Mouse (Mus musculus): Measurements from ENCODE around the gene Gm20388.
A peak's percentile ranks its signal among the peaks of the same experiment; 100 is the strongest.

Gm20388 gene

GRCm38 (mm10) chr8:123292785-123293184 lies 3382.1 kb downstream of the Gm20388 start:
- no peak for DNase-seq (ENCODE audit: low spot score in 2 of 2)

GRCm38 (mm10) chr8:123298301-123298700 lies 3387.7 kb downstream of the Gm20388 start:
- no peak for DNase-seq (ENCODE audit: low spot score in 2 of 2)

- DNase-seq (ENCODE audit: low spot score in 2 of 2) = no peak
Measured at GRCm38 (mm10) chr8:123308738-123309137, 3398.1 kb downstream of the Gm20388 start.

- DNase-seq (ENCODE audit: low spot score in 2 of 2) = no peak
Measured at GRCm38 (mm10) chr8:123317781-123318466, 3407.3 kb downstream of the Gm20388 start.

GRCm38 (mm10) chr8:123318467-123318911 lies 3407.8 kb downstream of the Gm20388 start, which contains the start of gene Fanca:
TSS of gene Fanca (minus strand) at chr8:123318576.
- peak; percentile 88 to 90 for DNase-seq (ENCODE audit: low spot score in 2 of 2)

GRCm38 (mm10) chr8:123319522-123320164 lies 3409.0 kb downstream of the Gm20388 start:
- no peak for DNase-seq (ENCODE audit: low spot score in 2 of 2)

- DNase-seq (ENCODE audit: low spot score in 2 of 2) = no peak
Measured at GRCm38 (mm10) chr8:123328552-123328951, 3417.9 kb downstream of the Gm20388 start.

GRCm38 (mm10) chr8:123329350-123329749 lies 3418.7 kb downstream of the Gm20388 start:
- DNase-seq (ENCODE audit: low spot score in 2 of 2) = no peak

- DNase-seq (ENCODE audit: low spot score in 2 of 2) = no peak
Measured at GRCm38 (mm10) chr8:123329961-123330360, 3419.3 kb downstream of the Gm20388 start.

GRCm38 (mm10) chr8:123330701-123331100 lies 3420.1 kb downstream of the Gm20388 start:
- no peak for DNase-seq (ENCODE audit: low spot score in 2 of 2)

GRCm38 (mm10) chr8:123331301-123331700 lies 3420.7 kb downstream of the Gm20388 start:
- no peak for DNase-seq (ENCODE audit: low spot score in 2 of 2)

GRCm38 (mm10) chr8:123331810-123332209 lies 3421.2 kb downstream of the Gm20388 start:
- no peak for DNase-seq (ENCODE audit: low spot score in 2 of 2)

- peak; percentile 48 to 53 for DNase-seq (ENCODE audit: low spot score in 2 of 2)
Measured at GRCm38 (mm10) chr8:123332262-123333090, 3421.8 kb downstream of the Gm20388 start, which contains the start of gene Spire2. TSS of gene Spire2 (plus strand) at chr8:123332713.

GRCm38 (mm10) chr8:123333091-123333587 lies 3422.5 kb downstream of the Gm20388 start:
- DNase-seq (ENCODE audit: low spot score in 2 of 2) = no peak

GRCm38 (mm10) chr8:123333864-123334263 lies 3423.2 kb downstream of the Gm20388 start:
- no peak for DNase-seq (ENCODE audit: low spot score in 2 of 2)

GRCm38 (mm10) chr8:123334467-123334866 lies 3423.8 kb downstream of the Gm20388 start:
- DNase-seq (ENCODE audit: low spot score in 2 of 2) = no peak

- no peak for DNase-seq (ENCODE audit: low spot score in 2 of 2)
Measured at GRCm38 (mm10) chr8:123337475-123337874, 3426.8 kb downstream of the Gm20388 start.

- no peak for DNase-seq (ENCODE audit: low spot score in 2 of 2)
Measured at GRCm38 (mm10) chr8:123340071-123340470, 3429.4 kb downstream of the Gm20388 start.

GRCm38 (mm10) chr8:123341040-123342015 lies 3430.7 kb downstream of the Gm20388 start:
- DNase-seq (ENCODE audit: low spot score in 2 of 2) = no peak

GRCm38 (mm10) chr8:123342253-123342652 lies 3431.6 kb downstream of the Gm20388 start:
- no peak for DNase-seq (ENCODE audit: low spot score in 2 of 2)

GRCm38 (mm10) chr8:123342911-123343310 lies 3432.3 kb downstream of the Gm20388 start:
- DNase-seq (ENCODE audit: low spot score in 2 of 2) = no peak

Measured in right cerebral cortex, postnatal 36 days (tissue).